Mouse (Mus musculus) hindbrain, embryonic 11.5 days (tissue): ENCODE measurements around the gene Lag3. TPM values are rescaled to one million over a fixed set of nuclear protein-coding genes. Genes with fewer than 3 reads are reported as not detected.

Experiments used
- ATAC-seq: fragments of 200-750 bp; cut with Nextera tagmentation; 2 replicates; pipeline ENCODE4 v1.8.0; 2017; ENCODE audit warnings: mild to moderate bottlenecking, moderate TSS enrichment, moderate library complexity; ENCODE audit not compliant: low FRiP score
- DNase-seq: peaks from one replicate; pipeline ENCODE4 v3.0.0-alpha.2; 2015; ENCODE audit warnings: low spot score
- H3K27ac ChIP-seq: fragments of 300-500 bp; sonication (generic); 2 replicates; pipeline ENCODE4 v1.5.1; 2014; ENCODE audit warnings: mild to moderate bottlenecking, low read depth, low read length
- H3K27me3 ChIP-seq: fragments of 300-500 bp; sonication (generic); 2 replicates; pipeline ENCODE4 v1.6.1; 2014; ENCODE audit warnings: mild to moderate bottlenecking, low read length, moderate library complexity, mixed read lengths; ENCODE audit not compliant: control insufficient read depth, insufficient read depth
- H3K36me3 ChIP-seq: fragments of 300-500 bp; sonication (generic); 2 replicates; pipeline ENCODE4 v1.6.1; 2014; ENCODE audit warnings: mild to moderate bottlenecking, low read length, moderate library complexity, mixed read lengths; ENCODE audit not compliant: control insufficient read depth, insufficient read depth
- H3K4me1 ChIP-seq: fragments of 300-500 bp; sonication (generic); replicated peaks from 2 replicates; pipeline ENCODE4 v1.6.1; 2014; ENCODE audit warnings: low read length, mixed read lengths; ENCODE audit not compliant: control insufficient read depth, insufficient read depth
- H3K4me2 ChIP-seq: fragments of 300-500 bp; sonication (generic); replicated peaks from 2 replicates; pipeline ENCODE4 v1.6.1; 2014; ENCODE audit warnings: mild to moderate bottlenecking, low read depth, low read length
- H3K4me3 ChIP-seq: fragments of 300-500 bp; sonication (generic); 2 replicates; pipeline ENCODE4 v1.5.1; 2014; ENCODE audit warnings: low read depth, low read length
- H3K9ac ChIP-seq: fragments of 300-500 bp; sonication (generic); 2 replicates; pipeline ENCODE4 v1.6.1; 2014; ENCODE audit warnings: low read depth, low read length
- H3K9me3 ChIP-seq: fragments of 300-500 bp; sonication (generic); 2 replicates; pipeline ENCODE4 v1.6.1; 2016; ENCODE audit warnings: low read length; ENCODE audit not compliant: control insufficient read depth
- WGBS: fragments of 180-500 bp; shearing (Covaris S2); extraction: QIAGEN DNeasy Blood & Tissue Kit; methylation state at CpG from one replicate; pipeline ENCODE4 v1.1.7; 2014; 5-methylcytosine and 5-hydroxymethylcytosine counted together
- polyA plus RNA-seq: library from polyadenylated mRNA; unstranded; fragments of >200 nt; fragmentation: Nextera tagmentation; extraction: Ambion mirVana; gene quantifications from 2 replicates; pipeline ENCODE4 v1.2.1, GENCODE M21; 2014

Lag3 gene
- polyA plus RNA-seq, 1 experiment from 2014 or later: 2.5 TPM

DNA sequence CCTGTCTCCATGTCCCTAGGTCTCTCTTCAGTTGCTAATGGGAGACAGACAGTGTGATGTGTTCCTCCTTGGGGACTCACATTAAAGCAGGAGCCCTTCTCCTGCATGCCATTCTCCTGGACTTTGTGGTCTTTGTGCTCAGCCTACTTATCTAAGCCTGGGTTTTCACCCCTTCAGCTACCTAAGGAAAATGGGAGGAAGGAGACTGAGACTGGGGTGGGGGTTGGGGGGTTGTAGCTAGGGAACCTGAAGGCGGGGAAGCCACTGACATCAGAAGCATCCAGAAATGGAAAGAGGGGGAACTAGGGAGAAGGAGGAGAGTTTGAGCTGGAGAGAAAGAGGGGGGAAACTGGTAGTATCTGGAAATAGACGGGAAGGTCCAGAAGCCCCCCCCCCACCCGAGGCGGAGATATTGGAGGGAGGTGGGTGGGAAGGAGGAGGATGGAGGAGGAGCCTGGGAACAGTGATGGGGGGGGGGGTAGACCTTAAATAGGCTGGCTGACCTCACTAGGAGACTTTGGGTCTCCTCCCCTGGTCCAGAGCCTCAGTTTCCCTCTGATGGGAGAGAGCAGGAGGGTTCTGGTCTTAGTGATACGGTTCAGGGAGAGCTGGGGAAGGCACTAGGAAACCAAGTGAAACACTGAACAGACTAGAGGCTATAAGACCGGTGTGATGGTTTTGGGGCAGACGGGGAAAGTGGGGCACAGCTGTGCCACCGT, 48.9 kb downstream of the Lag3 start:
- no peaks in the 10 kb centered on the region for H3K36me3 ChIP-seq
- DNase-seq (no peak), ATAC-seq (no peak)
- peak overlapping the region; percentile 80 for H3K4me2 ChIP-seq
- H3K9me3 ChIP-seq: no peaks in the 10 kb centered on the region
- H3K9ac ChIP-seq: peak overlapping the region; percentile 66
- H3K27ac ChIP-seq: peak overlapping the region; percentile 84
- 11% methylated on average over 7 of the region's 8 CpGs for WGBS
- H3K4me1 ChIP-seq: peaks cover 23% of the 10 kb centered on the region
- H3K27me3 ChIP-seq: no peaks in the 10 kb centered on the region
- peak overlapping the region; percentile 50 for H3K4me3 ChIP-seq

DNA sequence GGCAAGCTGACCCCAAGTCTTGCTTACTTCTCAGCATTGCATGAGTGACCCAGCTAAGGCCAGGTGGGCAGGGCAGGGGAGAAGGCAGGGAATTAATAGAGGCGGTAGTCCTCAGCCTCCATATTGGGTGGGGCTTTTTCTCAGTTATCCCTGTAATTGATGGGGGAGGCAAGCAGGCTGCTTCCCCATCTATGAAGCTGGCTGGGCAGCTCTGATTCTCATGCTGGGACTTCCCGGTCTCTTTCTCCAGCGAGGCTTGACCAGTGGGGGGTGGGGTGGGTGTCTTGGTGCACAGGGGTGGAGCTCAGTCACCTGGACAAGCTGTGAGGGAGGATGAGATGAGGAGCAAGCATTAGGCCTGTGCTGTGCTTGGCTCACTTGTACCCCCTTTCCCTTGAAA, 49.7 kb downstream of the Lag3 start:
- Histone ChIP-seq H3K4me2 (peak overlapping the region; percentile 80), H3K9ac (peak overlapping the region; percentile 24; the same call in 1 of the 2 replicates), H3K9me3 (no peaks in the 10 kb centered on the region), H3K36me3 (no peaks in the 10 kb centered on the region), H3K4me3 (peak overlapping the region; percentile 8), H3K27me3 (no peaks in the 10 kb centered on the region), H3K4me1 (peaks cover 23% of the 10 kb centered on the region), H3K27ac (no peak overlapping the region)
- WGBS: 33% methylated on average over 3 of the region's 3 CpGs
- no peak for ATAC-seq
- no peak for DNase-seq

GRCm38 (mm10) chr6:124861266-124861665, 50.2 kb downstream of the Lag3 start:
- 82% methylated on average over 19 of the region's 19 CpGs for WGBS
- H3K27ac ChIP-seq: no peak overlapping the region
- ATAC-seq (no peak), DNase-seq (no peak)
- H3K36me3 ChIP-seq: no peaks in the 10 kb centered on the region
- H3K4me2 ChIP-seq: peak overlapping the region; percentile 17
- no peaks in the 10 kb centered on the region for H3K9me3 ChIP-seq
- no peak overlapping the region for H3K9ac ChIP-seq
- H3K27me3 ChIP-seq: no peaks in the 10 kb centered on the region
- H3K4me3 ChIP-seq: no peak overlapping the region
- peaks cover 23% of the 10 kb centered on the region for H3K4me1 ChIP-seq

GRCm38 (mm10) chr6:124860511-124860910, 51.0 kb downstream of the Lag3 start:
- Histone ChIP-seq H3K4me1 (peaks cover 23% of the 10 kb centered on the region), H3K9me3 (no peaks in the 10 kb centered on the region), H3K4me2 (no peak overlapping the region), H3K4me3 (no peak overlapping the region), H3K27ac (no peak overlapping the region), H3K36me3 (no peaks in the 10 kb centered on the region), H3K9ac (no peak overlapping the region), H3K27me3 (no peaks in the 10 kb centered on the region)
- WGBS: 78% methylated on average over 9 of the region's 9 CpGs
- DNase-seq: no peak
- no peak for ATAC-seq

DNA sequence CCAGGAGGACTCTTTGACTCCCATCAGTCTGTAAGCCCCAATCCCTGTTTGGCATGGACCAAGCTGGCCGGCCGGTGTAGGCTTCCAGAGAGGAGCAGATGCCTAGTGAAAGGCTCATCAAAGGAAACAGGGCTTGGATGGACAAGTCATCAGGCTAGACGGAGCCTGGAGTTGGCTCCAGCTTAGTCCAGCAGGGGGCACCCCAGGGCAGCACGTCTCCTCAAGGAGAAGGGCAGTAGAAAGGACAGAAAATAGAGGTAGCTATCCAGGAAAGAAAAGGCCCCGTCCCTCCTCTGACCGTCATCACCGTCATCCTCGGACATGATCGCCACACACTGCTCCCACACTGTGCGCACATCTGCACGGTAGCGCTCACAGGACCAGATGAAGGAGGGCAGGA, 51.8 kb downstream of the Lag3 start:
- Histone ChIP-seq H3K27ac (no peak overlapping the region), H3K9me3 (no peaks in the 10 kb centered on the region), H3K4me2 (no peak overlapping the region), H3K9ac (peak overlapping the region; percentile 47), H3K4me1 (peaks cover 23% of the 10 kb centered on the region), H3K4me3 (no peak overlapping the region), H3K27me3 (no peaks in the 10 kb centered on the region), H3K36me3 (no peaks in the 10 kb centered on the region)
- DNase-seq: peak; percentile 92
- peak; percentile 9; the same call in 1 of the 2 replicates for ATAC-seq
- WGBS: 11% methylated on average over 12 of the region's 12 CpGs

DNA sequence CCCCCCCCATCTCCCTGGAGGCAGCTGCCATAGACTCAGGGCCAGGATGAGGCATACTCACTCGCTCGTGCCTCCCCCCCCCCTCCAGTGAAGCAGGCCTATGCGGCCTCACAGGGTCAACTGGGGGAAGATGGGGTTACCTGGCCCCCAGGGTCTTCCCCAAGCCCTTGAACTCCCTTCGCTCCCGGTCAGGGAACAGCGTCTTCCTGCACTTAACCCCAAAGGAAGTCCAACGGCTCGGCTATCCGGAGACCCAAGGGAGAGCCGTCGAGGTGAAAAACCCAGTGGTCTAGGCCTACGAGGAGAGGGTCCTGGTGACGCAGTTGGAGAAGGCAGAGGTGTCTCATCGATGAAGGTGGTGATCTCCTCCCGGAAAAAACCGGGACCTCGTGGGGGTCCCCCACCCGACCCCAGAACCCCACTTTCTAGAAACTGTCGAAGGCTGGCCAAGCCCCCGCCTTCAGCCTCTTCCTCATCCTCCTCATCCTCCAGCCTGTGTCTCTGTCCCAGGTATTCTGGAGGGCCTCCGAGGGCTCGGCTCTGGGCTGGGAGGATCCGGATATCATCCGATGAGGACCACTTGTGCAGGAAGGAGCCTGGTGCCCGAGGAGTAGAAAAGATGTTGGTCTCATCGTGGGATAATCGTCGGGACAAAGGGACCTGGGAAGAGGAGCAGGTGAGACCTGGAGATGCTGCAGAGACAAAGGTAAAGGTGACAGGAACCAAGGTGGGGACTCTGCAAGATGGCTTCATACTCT, 52.8 kb downstream of the Lag3 start:
- peaks cover 19% of the 10 kb centered on the region for H3K4me1 ChIP-seq
- 78% methylated on average over 26 of the region's 28 CpGs for WGBS
- no peaks in the 10 kb centered on the region for H3K9me3 ChIP-seq
- H3K27me3 ChIP-seq: no peaks in the 10 kb centered on the region
- H3K4me3 ChIP-seq: no peak overlapping the region
- ATAC-seq (no peak), DNase-seq (no peak)
- H3K9ac ChIP-seq: no peak overlapping the region
- H3K27ac ChIP-seq: no peak overlapping the region
- H3K4me2 ChIP-seq: no peak overlapping the region; the same call in 1 of the 2 replicates
- H3K36me3 ChIP-seq: no peaks in the 10 kb centered on the region

DNA sequence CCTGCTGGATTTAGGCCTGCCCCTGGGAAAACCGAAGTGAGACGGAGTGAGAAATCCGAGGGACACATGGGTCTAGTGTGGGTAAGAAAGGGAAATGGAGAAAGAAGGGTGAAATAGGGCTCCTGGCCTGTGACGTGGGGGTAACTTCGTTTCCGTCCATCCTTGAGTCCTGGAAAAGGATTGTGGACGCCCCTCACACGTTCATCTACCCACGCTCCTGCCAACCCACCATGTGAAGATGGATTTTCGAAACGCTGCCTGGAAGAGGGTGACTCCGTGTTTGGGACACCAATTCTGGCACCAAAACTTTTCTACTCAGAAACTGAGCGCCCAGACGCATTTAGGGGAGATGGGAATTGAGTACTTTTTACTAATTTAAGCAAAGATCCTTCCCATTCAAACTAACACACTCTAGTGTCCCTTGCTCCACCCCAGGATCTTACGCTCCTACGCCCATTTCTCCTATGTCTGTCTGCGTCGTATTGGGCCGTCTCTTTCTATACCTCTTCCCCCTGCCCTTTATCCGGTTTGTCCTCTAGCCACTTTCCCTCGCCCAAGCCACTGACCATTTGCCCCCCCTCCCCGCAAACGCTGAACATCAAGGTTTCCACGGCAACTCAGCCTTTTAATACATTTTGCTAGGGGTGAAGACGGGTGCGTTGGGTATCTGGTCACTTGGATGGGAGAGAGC, 53.5 kb downstream of the Lag3 start:
- peak overlapping the region; percentile 73 for H3K4me3 ChIP-seq
- ATAC-seq (no peak), DNase-seq (no peak)
- no peaks in the 10 kb centered on the region for H3K27me3 ChIP-seq
- WGBS: 23% methylated on average over 26 of the region's 26 CpGs
- no peaks in the 10 kb centered on the region for H3K9me3 ChIP-seq
- peaks cover 15% of the 10 kb centered on the region for H3K4me1 ChIP-seq
- H3K9ac ChIP-seq: peak overlapping the region; percentile 97
- peak overlapping the region; percentile 94; the same call in 1 of the 2 replicates for H3K27ac ChIP-seq
- peak overlapping the region; percentile 95 for H3K4me2 ChIP-seq
- H3K36me3 ChIP-seq: no peaks in the 10 kb centered on the region

DNA sequence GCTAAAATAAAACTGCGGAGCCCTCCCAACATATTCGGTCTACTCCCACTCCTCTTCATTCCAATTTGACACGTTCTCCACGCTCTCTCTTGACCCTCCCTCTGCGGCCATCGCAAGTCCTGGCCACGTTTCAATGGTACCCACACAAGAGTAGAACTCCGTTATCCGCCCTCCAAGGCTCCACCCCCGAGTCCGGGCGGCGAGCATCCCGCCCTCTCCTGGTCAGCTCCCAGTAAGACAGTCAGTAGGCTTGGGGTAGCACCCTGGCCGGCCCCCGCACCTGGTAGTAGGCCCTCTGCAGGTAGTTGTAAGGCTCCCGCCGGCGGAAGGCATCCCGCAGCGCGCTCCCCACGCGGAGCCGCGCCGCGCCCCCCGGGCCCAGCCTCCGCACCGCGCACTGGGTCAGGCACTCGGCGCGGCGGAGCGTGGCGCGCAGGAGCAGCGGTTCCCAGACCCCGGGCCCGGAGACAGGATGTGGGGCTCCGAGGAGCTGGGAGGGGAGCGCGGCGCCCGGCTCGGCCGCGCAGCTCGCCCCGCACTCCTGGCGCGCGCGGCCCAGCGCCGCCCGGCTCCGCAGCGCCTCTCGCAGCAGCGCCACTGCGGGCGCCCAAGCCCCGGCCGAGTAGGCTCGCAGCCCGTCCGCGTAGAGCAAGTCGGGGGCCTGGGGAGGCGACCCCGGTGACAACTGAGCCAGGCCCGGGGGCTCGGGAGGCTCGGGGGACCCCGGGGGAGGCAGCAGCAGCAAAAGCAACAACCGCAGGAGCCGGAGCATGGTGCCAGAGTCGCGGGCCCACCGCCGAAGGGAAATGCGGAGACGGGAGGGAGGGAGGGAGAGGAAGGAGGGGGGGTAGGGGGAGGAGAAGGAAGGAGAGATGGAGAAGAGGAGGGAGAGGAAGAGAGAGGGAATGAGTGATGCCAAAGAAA, 54.3 kb downstream of the Lag3 start, which contains the start of gene P3h3:
P3h3 (minus strand) TSS at position 837 of the 924 bp plus-strand sequence.
- Histone ChIP-seq H3K9me3 (no peaks in the 10 kb centered on the region), H3K36me3 (no peaks in the 10 kb centered on the region), H3K4me3 (peak within 1 kb of the TSS; percentile 73), H3K27ac (peak within 1 kb of the TSS; percentile 94), H3K4me2 (peak within 1 kb of the TSS; percentile 95), H3K9ac (peak within 1 kb of the TSS; percentile 97), H3K4me1 (peaks cover 11% of the 10 kb centered on the region), H3K27me3 (no peaks in the 10 kb centered on the region)
- peak; percentile 90 for DNase-seq
- WGBS: under 1% methylated on average over 74 of the region's 86 CpGs
- peak; percentile 88 for ATAC-seq
